Mouse (Mus musculus) megakaryocyte progenitor cell, adult 5-6 weeks (primary cell): ENCODE data around the gene Slc6a20b. TPM values are rescaled to one million over a fixed set of nuclear protein-coding genes. Genes with fewer than 3 reads are reported as not detected.
A peak's percentile ranks its signal among the peaks of the same experiment; 100 is the strongest.
"Not testable (repeated sequence)": the region's sequence is repeated elsewhere in the genome, so short reads cannot be mapped to it uniquely, and the experiment has no call there.

Experiments
- ATAC-seq: replicated peaks from 2 replicates; pipeline ENCODE4 v1.8.0; 2016; ENCODE audit warnings: mild to moderate bottlenecking, moderate TSS enrichment, inconsistent platforms; ENCODE audit not compliant: poor library complexity
- total RNA-seq, 2 experiments: library from RNA; stranded (forward) in 1 of 2; stranded (reverse) in 1 of 2; fragments of 157-497, 149-512 nt in 1 of 2; fragments of 200-1000 nt in 1 of 2; gene quantifications; 2 replicates each; pipeline versions ENCODE4 v1.2.3 to v1.2.4; 2015 to 2017

Slc6a20b gene
- not detected in 2 replicates for total RNA-seq (2015)
- 0.34 and 0.62 TPM in 2 replicates for total RNA-seq (2017)

DNA sequence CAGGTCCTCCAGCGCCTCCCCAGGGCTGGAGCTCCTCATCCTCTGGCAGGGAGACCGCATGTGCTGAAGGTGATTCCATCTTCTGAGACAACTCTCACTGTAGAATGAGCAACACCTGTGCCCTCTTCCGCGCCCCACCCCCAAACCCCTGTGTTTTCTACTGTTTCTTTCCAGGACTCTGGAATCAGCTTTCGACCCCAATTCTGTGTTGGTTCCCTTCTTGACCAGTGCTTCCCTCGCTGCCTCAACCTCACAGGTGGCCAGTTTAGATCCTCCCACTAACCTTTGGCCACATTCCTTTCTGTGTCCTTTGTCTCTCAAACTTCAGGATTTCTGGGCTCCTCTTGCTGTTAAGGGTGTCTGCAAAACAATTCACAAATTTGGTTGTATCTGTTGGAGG is at the start of gene Slc6a20b:
Gene Slc6a20b, minus strand, starts transcription at position 285 of the 400 bp plus-strand sequence.
- ATAC-seq: no peak

DNA sequence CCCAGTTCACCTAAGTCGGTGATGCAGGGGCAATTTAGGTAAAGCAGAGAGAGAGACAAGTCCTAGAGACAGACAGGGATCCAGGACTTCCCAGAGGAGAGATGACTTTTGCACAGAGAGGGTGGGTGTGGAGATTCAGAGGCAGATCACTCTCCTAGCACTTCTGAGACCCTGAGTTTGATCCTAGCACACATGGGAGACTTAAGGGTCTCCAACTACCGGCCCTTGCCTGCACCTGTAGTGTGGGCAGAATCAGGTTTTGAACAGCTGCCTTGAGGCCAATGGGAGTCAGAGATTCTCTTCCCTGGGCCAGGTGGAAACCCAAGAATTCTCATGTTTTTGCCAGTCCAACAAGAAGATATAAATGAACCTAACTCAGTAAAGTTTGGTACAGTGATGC is 46.8 kb upstream of the Slc6a20b start:
- ATAC-seq: no peak

DNA sequence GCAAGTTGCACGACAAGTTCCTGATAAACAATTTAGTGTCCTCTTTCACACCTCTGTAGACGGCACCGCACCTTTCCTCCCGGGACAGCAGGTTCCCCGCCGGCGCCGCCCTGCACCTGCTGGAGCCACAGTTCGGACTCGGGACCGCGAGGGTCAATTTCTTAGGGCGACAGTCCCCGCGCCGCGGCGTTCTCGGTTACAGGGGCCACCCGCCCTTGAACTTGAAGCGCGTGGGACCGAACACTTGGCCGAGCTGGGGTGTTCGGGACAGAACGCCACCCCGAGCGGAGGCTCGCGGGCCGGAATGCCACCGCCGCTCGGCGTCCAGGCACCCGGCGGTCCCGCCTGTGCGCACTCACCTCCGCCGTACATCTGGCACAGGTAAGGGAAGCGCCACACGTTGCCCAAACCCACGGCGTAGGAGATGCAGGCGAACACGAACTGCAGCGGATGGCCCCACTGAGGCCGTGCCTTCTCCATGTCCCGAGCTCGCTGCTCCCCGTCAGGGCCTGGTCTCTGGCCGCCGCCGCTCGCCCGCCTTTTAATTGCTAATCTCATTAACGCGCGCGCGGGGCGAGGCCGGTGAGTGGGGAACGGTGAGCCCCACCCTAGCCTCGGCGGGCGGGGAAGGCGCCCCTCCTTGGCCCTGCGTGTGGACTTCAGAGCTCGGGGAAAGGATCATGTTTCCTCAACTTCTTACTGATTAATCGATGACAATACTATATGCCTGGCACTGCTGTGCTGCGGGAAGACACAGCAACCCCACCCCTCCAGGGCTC is 46.2 kb upstream of the Slc6a20b start, which contains the start of the genes Ccr9 and Slc6a20a:
Gene Ccr9, plus strand, starts transcription at position 113 of the 779 bp plus-strand sequence.
Gene Slc6a20a, minus strand, starts transcription at position 559 of the 779 bp plus-strand sequence.
- peak; percentile 69 for ATAC-seq

DNA sequence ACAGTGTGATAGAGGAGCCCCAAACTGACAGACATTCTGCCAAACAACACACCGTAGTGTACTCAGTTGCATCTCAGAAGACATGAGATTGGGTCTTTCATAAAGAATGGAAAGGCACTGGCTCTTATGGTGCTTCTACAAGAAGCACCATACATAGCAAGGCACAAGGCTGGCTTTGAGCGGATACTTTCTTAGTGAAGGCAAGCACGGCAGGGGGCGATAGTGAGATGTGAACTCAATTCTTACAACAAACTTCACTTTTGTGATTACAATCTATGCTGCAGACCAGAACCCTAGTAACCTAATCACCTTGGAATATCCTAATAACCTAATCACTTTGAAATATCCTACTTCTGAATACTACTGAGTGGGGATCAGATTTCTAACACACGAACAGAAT is 33.3 kb upstream of the Slc6a20b start:
- ATAC-seq: peak; percentile 93

DNA sequence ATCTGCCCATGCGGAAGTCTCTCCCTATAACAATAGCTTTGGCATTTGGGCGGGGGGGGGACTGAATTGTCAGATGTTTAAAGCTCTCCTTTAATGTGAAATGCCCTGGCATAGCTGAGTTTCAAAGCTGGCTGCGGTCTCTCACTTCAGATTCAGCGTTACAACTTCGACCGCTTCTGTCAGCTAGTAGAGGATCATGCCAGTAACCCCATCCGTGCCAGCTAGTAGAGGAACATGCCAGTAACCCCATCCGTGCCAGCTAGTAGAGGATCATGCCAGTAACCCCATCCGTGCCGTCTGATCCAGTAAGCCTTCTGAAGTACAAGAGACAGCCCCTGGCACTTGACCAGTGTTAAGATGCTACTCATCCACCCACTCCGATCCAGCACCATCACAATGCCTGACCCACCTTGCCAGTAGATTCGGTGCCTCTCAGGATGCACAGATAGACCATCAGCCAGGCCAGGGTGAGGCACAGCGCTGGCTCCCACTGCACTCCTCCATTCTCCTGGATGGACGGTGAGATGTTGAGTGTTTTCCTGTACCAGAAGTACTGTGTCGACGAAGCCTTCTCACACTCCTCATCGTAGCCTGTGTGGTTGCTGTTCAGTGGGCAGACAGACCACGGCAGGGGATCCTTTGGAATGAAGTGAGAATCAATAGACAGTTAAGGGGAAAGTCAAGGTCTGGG is 27.8 kb upstream of the Slc6a20b start:
- not testable (repeated sequence) for ATAC-seq

DNA sequence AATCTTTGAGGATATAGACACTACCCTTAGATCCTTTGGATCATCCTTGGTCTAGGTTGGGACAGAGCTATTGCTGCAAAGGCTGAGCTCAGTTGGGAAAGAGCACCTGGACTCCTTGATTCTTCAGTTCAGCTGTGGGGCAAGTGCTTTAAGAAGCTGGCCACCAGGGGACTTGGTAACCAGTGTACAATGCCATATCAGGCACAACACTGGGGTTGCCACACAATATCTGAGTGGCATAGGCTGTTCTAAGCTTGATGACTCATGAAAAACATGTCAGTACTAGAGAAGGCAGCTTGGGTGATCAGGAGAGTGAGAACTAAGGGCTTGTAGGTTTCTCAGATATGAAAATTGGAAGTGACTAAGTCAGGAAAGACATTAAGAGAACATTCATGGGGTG is 26.6 kb upstream of the Slc6a20b start:
- peak; percentile 77 for ATAC-seq

DNA sequence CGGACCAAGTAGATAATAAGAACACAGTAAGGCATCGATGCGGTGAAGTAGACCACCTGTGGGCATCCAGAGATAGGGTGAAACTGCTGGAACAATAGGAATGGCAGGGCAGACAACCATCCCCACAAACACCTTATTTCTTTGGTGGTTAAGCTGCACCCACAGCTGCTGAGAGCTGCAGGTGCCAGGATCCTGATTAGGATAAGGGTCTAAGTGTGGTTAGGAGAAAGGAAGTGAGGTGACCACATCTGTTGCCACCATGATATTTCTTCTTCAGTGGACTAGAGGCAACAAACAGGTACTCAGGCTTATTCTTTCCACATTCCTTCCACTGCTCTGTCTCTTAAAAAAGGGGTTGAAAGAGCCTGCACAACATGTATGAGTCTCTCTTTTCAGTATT is 25.1 kb upstream of the Slc6a20b start:
- peak; percentile 81 for ATAC-seq

DNA sequence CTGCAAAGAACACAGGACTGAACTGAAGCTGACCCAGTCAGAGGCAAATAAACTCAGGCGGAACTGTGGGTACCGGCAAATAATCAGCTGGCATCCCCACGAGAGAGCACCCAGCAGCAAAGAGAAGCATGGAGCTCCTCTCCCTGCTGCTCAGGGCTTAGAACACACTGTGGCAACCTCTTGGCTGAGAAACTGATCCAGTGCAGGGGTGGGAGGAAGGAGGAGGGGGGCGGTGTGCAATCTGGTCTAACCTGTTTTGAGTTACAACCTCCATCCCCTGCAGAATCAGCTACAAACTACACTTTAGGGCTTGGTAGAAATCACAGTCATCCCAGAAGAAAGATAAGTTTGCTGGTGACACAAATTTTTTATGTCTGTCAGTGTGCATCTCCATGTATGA is 19.0 kb upstream of the Slc6a20b start:
- ATAC-seq: no peak

DNA sequence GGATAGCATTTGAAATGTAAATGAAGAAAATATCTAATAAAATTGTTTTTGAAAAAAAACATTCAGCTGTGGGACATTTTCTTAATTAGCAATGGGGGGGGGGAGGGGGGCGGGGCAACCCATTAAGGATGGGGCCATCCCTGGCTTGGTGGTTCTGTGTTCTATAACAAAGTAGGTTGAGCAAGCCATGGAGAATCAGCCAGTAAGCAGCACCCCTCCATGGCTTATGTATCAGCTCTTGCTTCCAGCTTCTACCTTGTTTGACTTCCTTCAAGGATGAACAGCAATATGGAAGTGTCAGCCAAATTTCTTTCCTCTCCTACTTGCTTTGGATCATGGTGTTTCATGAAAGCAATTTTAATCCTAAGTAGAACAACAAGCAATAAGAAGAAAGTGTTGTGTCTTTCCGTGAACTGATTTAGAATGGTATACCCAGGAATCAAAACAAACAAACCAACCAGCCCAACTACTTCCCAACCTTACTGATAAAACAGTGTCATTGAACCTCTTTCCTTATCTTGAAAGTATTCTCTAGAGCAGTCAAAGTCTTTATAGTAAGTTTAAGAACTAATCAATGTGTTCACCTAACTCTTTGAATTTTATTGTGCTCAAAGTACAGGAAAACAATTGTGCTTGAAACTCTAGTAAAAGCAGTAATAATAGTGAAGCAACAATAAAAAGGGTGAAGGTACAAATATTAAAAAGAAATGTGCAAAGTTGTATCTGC is 17.6 kb upstream of the Slc6a20b start:
- no peak for ATAC-seq

DNA sequence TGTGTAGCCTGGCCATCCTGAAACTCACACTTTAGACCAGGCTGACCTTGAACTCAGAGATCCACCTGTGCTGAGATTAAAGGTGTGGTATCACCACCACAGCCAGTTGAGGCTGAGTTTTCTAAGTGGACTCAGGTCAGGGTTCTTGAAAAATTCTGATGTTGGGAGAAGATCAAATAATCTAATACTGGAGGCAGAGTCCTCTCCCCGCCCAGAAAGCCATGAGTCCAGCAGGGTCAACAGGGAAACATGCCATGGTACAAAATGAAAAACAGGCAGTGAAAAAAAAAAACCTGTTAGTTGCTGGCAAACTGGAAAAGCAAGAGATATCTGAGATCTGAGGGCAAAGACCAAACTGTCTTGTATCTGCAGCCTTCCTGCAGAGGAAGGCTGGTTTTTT is 7.7 kb upstream of the Slc6a20b start:
- ATAC-seq: no peak

DNA sequence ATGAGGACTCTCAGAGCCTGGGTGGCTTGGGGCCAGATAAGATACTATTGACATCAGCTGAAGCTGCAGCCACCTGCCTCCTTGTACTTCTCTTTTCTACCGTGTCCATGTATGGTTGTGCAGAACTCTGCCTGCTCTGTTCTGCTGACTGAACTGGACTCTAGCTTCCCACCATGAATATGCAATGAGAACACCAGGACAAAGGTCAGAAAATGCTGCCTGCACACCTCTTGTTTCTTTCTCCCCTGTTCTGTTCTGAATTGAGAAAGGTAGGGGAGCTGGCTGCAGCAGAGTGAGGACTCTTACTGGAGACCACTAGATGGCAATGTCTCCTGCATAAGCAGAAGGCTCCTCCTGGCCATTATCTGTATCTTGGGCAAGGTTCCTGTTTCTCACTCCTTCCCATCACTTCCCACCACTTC is 6.3 kb upstream of the Slc6a20b start:
- peak; percentile 94 for ATAC-seq

DNA sequence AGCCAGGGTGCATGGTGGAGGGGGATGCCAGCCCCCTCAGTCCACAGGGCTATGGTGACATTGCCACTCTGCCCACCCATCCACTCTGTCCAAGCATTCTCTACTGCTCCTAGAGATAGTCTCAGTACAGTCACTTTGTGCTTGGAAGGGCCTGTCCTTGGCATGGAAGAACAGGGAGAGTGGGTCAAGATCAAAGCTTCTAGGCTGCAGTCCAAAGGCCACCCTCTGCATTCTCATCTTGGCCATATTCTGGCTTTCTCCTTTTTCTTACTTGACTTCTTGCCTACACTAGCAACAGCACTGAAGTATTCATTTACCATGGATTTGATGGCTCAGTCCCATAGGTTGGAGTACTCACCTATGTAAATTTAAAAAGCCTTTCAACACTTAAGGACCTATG is 5.9 kb upstream of the Slc6a20b start:
- no peak for ATAC-seq

DNA sequence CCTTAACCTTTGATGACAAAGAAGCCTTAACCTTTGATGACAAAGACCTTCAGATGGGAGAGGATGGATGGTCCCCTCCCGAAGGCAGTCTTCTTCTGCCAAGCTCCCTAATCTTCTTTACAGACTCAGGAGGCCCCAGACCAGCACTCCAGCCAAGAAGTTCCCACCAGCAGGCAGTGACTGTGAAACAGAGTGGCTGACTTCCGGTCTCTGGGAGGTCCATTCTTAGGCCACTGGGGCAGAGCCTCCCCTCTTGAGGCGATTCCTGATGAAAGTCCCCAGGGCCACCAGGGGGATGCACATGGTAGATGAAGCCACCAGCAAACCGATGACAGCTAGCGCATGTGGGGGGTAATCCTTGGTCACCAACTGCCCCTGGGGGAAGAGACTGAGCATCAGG is 4.4 kb upstream of the Slc6a20b start:
- ATAC-seq: no peak

DNA sequence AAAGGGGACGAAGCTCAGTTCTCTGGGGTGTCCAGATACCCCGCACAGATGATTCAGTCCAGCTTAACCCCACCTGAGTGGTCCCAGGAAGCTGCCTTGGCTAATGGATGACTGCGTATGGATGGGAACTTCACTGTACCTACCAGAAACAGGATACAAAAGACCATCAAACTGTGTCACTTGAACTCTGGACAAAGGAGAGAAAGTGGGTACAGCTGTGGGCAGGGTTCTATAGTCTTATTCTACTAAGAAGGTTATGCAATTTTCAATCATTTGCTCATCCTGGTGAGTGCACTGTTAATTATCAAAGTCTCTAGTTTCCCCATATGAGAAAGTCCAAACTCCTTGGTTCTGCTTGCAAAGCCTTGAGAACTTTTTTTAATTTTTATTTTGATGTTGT is 628 bp upstream of the Slc6a20b start:
- ATAC-seq: no peak

DNA sequence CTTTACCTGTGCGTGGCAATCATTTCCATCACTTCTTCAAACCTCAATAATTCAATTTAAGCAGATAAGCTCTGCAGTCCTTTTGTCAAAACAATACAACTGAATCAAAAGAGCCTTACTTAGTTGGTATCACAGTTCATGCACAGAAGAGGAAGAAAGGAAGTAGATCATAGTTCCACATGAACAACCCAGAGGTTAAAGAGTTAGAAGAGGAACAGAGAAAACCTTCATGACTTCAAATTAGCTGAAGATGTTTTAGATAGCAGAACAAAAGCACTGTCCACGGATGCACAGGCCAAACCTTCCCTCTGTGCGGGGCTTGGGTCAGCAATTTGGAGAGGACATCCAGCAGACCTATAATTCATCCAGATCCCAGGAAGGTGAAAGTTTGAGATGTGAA is 699 bp downstream of the Slc6a20b start:
- no peak for ATAC-seq

DNA sequence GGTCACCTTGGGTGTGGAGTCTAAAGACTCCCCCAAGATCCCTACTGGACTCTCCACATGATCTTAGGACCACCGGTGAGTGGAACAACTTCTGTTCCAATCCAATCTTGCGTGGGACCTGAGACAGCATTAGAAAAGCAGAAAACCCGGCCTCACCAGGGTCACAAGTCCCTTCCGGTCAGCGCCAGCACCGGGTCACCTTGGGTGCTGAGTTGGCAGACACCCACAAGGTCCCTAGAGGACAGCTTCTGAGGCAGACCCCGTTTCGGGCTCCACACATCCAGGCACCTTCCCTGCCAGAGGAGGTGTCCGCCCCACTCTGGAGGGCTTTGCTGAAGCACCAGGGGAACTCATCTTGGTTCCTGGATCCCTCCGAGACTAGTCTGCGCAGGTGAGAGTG is 6.5 kb downstream of the Slc6a20b start:
- ATAC-seq: no peak

DNA sequence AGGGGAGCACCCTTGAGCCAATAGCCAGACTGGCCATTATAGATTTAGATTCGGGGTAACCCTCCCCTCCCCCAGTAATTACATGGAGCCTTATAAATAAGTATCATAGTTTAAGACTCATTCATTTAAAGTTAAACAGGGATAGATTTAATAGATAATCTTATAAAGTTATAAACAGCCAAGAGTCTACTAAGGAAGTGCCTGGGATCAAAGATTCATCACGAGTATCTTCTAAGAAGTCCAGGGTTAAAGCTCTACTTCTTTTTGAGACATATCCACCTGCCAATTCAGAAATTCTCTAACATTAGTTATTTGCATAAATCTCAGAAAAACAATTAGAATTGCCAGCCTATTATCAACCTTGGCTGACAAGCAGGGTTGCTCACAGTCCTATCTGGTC is 7.6 kb downstream of the Slc6a20b start:
- ATAC-seq: no peak

DNA sequence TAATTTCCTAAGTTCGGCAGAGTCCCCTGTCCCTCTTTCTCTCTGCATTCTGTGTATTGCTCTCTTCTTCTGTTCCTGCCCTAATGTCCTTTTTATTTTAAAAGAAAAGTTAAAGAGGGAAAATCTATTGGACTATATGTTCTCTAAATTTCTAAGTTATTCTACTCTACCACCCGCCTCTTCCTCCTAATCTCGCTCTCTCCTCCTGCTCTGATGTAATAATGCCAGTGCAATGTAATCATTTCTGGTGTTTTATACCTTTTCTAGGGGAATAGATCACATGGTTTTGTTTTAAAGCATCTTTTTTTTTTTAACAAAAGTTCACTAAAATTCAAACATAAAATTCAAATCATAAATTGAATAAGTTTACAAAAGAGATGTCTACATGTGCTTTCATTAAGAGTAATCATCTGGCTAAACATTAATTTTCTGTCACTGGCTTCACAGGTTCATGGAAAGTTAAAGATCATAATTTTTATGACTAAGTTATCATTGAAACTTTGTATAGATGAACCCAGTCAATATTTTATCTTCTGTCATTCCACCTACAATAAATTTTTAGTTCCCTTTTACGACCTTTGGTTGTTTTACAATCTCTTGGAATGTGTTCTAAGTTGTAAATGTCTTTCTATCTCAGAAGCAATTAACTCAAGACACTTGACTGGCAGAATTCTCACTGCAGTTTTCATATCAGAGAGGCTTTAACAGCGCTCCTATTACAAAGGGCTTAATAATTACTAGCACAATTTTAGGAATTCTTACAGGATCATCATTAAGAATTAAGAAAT is 11.9 kb downstream of the Slc6a20b start:
- no peak for ATAC-seq

DNA sequence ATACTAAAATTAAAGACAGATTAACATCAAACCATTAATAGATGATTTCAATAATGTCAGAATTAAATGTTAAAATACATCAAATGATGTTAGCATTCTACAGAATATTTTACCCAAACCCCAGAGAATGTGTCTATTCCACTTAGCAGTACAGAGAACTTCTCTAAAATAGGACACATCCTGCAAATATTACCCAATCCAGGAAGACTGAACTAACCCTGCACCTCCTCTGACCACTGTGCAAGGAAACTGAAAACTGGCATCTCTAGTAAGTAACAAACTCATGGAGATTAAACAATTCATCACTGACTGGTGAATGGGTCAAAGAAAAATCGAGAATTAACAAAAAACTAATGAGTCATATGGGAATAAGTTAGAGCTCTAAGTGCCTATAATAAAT is 30.8 kb downstream of the Slc6a20b start:
- ATAC-seq: peak; percentile 89

DNA sequence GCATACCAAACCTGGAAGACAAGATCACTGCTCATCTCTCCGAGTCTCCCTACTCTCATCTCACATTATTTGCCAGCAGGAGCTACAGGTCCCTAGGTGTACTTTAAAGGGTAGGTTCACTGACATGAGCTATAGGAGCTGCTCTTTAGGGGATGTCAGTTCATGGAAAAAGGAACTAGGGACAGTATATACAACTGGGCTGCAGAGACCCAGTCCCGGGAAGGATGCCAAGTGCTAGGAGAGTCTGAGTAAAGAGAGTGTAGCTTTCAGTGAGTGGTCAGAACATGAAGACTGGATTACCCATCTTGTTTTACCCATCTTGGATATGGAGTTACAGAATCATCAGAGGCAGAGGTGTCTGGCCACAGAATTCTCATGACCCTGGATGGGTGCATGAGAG is 35.0 kb downstream of the Slc6a20b start:
- no peak for ATAC-seq

DNA sequence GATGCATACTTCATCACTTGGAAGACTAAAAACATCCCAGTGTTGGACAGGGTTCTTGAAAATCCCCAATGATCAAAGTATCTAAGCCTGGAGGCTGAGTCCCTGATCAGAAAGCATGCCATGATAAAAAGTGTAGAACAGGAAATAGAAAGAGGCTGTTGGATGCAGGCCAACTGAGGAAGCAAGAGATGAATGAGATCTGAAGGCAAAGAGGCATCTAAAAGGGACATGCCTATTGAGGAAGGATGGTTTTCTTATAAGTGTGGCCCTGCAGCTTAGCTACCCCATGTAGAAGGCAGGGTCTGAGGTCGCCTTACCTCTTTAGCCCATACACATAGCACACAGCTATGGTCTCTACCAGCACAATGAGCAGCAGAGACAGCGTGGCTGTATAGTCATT is 35.5 kb downstream of the Slc6a20b start:
- no peak for ATAC-seq
